Mouse (Mus musculus): ENCODE data around the gene Primpol.
"Not testable (repeated sequence)": the region's sequence is repeated elsewhere in the genome, so short reads cannot be mapped to it uniquely, and the experiment has no call there.

Primpol gene

DNA sequence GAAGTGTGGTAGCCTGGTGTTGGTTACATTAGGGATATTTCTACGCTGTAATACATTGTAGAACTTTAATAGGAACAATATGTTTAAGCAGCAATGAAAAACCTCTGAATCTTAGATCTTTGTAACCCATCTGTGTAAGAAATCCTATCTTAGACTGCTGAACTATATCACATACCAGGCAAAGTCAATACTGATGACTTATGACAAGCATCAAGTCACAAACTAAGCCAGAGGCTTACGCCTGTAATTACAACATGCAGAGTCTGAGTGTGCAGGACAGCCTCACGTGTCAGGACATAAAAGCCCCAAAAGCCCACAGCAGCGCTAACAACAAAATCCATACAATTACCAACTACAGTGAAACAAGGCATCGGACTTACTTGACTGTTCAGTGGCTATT lies 13.4 kb downstream of the Primpol start:
- in situ Hi-C loops (cut with MboI, MseI): no loop called here

DNA sequence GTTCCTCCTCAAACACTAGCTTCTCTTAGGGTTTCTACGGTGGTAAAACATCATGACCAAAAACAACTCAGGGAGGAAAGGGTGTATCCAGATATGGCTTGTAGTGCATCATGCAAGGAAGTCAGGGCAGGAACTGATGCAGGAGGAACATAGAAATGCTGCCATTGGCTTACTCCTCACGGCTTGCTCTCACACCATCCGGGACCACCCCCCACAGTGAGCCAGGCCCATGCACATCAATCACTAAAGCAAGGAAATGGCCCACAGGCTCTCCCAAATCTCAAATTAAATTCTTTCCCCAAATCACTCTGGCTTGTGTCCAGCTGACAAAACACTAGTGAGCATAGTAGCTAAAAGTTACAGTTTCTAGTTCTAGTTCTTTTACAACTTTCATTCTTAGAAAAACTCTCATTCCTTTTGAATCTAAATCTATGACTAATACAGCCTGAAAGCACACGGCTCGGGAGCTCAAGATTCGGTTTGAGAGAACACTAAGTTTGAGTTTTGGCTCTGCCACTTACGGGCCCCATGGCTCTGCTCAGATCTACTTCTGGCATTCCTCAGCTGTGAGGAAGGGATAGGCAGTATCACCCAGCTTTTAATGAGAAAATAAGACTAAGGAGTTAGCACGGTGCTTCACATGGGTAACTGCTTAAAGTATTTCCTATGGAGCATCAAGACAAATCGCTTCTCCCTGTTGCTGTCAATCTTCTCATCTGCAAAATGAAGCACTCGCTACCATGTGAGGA lies 15.9 kb downstream of the Primpol start:
- in situ Hi-C loops (cut with MboI, MseI): no loop called here

DNA sequence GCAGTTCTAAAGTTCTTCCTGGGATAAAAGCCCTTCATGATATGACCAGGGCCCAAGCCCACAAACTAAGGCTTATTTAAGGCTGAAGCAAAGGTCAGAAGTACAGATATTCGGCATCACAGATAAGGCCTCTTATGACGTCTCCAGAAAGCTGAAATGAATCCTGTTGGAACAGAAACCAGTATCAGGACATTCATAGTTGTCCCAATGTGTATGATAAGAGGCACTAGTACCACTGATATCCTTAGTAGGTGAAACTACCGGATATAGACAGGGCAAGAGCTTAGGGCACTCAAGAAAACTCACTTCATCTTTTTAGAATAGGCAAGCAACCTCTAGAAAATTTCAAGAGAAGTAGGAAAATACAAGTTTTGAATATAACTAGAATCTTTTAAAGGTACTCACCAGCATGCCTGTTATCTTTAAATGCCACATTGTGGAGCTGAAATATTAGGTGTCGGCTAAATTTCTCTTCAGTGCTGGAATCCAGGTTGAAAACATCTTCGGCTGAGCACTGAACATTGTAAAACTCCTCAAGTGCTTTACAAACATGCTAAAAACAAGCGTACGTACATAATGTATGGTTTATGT lies 17.6 kb downstream of the Primpol start:
- in situ Hi-C loops (cut with MboI, MseI): no loop called here

DNA sequence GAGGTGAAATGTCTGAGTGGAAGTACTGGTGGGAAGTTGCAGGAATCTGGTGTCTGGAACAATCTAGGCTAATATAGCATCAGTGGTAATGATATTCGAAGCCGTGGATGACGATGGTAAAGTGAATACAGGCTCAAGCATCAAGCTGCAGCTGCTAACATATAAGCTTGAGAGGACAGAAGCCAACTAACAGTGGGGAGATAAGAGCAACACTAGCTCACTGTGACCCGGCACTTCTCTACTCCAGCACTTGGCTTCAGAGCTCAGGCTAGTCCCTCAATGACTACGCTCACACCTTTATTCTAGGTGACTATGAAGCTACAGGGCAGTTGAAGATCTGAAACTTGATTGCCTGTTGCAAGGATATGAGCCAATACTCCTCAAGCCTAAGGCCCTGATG lies 18.3 kb downstream of the Primpol start:
- in situ Hi-C loops (cut with MboI, MseI): no loop called here

DNA sequence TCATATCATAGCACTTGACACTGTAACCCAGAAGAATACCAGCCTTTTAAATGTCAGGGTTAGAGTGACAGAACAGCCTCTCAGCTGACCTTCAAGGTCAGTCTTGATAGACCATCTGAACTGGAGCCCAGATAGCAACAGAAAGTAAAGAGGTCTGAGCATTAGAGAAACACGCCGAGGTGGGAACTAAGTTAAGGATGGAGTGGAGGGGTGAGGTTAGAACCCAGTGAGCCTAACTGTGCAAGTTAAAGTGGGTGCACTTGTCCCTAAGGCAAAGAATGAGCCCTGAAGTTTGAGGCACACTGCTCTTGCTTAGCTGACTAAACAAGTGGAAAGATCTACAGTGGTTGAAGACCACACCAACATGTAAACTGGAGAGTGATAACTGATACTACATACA lies 18.9 kb downstream of the Primpol start:
- in situ Hi-C loops (cut with MboI, MseI): no loop called here

DNA sequence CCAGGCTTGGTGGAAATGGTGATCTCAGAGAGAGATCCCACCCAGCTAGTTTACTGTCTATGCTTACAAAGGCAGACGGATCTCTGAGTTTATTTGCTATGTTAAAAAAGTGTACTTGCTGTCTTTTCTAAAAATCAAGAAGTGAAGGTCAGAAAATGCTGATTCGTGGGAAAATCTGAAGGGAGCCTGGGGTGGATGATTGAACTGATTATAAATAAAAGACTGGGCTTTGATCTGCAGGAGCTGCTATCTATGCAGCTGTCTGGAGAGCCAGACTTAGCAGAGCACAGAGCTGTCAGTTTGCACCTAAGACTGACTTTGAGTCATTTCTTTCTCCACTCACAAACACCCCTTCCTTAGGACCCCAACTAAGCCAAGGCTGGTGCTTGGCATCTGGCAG lies 19.6 kb downstream of the Primpol start:
- in situ Hi-C loops (cut with MboI, MseI): no loop called here

DNA sequence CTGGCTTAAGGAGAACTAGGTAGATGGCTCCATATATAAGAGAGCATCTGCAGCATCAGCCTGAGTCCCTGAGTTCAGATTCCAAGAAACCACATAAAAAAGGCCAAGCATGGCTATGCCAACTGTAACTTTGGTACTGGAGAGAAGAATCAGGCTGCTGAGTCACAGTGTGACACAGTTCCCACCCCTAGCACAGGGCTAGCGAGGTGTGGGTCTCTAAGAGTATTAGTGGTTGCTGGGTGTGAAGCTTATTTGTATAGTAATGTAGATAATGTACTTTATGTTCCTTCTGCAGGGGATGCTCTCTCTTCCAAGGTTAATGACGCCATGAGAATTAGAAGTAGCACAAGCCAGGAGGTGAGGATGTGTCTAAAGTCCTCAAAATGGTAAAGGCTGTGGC lies 20.5 kb downstream of the Primpol start:
- in situ Hi-C loops (cut with MboI, MseI): no loop called here

DNA sequence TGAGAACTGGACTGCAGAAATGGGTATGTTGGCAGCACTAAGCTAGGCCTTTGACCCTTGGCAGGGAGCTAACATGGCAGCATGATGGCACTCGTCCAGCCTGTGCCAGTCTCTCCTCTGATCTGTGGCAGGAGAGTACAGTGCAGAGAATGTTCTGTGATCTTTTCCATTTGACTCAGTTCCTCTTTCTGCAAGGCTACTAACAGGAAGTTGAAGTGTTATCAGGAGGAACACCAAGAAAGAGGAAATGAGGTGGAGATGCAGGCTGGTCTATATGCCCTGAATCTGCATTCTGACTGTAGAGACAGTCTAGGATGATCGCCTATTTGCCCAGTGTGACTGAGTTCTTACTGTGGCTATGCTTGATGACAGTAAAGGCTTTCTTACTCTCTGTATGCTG lies 21.4 kb downstream of the Primpol start:
- in situ Hi-C loops (cut with MboI, MseI): no loop called here

DNA sequence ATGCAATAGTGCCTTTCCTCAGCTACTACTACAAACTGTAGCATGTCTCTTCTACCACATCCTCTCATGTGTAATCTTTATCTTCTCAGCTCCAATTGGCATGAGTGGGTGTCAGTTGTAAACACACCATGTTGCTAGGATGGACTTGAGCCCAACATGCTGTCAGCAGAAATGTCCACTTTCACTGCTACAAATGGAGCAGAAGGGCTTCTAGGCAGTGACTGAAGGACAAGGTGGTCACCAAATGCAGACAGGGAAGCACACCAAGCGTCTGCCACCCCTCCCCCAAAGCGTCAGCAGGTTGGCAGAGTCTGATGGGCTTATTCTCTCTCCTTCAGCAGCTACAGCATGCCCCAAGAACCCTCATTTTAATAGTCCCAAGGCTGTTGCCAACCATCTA lies 23.2 kb downstream of the Primpol start:
- in situ Hi-C loops (cut with MboI, MseI): no loop called here

DNA sequence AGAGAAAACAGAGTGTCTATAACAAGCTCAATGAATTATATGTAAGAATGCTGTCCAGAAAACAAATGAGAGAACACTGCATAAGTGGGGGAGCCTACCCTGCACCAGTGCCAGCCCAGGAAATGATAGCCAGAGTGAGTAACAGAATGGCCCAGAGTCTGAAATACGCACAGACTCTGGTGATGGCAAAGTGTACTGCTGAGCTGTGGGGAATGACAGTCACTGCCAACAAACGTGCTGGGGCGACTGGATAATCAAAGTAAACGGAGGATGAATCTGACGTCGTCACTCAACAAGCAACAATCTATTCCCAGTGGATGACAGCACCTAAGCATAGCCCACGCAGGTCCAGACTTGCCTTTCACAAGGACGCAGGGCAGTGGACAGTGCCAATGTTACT lies 23.9 kb downstream of the Primpol start:
- in situ Hi-C loops (cut with MboI, MseI): no loop called here

DNA sequence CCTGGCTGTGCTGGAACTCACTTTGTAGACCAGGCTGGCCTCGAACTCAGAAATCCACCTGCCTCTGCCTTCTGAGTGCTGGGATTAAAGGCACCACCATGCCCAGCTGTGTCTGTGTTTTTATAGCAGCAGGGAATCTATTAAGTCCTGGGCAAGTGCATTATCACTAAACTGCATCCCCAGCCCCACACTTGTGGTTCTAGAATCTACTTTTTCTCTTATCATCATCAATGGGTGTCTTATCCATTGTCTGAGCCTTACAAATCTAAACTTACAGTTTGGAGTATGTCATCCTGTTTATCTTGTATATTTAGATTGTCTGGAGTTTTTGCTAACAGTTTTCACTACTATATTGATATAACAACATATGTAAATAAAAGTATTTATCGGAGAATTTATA lies 28.3 kb downstream of the Primpol start:
- in situ Hi-C loops (cut with MboI, MseI): no loop called here

DNA sequence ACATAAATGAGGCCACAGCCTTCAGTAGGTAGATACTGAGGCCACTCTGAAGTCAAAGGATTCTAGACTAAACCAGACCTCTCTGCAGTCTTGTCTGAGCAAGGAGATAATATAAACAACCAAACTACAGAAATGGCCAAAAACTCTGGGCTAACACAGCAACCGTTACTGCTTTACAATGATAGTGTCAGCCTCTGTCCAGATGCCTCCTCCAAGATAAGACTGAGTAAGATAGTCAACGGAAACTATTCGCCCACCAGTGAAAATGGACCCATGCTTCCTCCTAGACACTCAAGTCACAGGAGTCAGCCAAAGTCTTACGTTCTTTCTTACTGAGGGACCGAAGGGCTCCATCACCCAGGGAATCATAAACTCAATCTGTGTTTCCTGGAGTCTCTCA lies 29.1 kb downstream of the Primpol start:
- in situ Hi-C loops (cut with MboI, MseI): no loop called here

DNA sequence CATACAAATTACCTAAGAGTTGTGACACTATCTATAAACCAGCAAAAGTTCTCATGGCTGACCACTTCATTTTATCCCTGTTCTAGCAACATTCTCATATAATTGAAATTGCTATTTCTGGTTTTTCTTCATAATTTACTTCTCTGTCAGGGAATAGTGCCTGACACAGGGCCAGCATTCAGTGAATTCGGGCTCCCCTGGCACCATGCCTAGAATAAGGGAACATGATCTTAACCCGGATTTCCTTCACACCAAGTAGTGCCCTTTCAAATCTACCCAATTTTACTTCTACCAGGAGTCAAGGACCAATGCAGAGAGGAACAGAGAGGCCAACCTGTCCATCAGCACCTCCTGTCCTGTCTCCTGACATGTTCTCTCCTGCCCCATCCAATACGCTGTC lies 31.4 kb downstream of the Primpol start:
- in situ Hi-C loops (cut with MboI, MseI): no loop called here

DNA sequence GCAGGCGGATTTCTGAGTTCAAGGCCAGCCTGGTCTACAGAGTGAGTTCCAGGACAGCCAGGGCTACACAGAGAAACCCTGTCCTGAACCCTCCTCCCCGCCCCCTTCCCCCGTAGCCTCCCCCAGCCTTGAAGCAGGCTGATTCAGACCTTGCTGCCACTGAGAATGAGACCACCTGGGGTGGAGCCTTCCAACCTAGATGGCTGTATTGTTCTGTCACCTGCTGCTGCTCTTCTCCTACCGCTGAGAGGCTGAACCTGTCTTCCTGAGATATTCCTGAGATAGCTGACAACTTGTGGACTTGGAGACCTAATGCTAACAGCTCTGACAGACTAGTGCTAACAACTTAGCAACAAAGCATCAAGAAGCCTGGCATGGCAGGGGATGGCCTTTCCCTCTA lies 32.7 kb downstream of the Primpol start:
- in situ Hi-C loops (cut with MboI, MseI): not testable (repeated sequence)

DNA sequence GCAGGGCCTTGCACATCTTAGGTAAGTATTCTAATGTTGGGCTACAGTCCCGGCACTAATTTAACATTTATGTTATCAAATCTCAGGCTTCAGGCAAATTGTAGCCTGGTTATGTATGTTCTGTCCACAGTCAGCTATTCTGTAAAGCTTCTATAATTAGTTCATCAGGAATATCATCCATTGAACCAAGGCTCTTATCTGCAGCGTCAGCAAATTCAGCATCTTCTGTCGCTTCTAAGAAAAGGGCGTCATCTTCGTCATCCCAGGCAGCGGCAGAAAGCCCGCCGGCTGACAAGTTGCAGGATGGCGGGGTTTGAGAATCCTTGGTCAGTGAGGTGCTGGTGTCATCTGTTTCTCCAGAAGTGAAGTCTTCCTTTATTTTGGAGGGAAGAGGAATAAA lies 38.2 kb downstream of the Primpol start:
- in situ Hi-C loops (cut with MboI, MseI): no loop called here

DNA sequence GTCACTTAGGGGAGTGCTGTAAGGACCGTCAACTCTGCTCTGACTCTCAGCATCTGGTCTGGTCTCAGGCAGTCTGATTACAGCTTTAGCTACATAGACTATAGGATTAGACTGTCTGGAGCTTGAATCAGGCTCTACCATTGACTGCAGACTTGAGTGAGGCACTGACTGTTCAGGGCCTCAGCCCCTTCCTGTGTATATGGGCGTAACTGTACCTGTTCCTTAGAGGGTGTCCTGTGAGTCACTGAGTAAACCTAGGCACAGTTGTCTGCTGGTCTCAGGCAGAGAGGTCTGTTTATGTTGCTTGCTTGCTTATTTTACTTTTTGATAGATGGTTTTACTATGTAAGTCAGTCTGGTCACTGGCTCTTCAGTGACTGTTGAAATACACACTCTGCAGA lies 43.0 kb downstream of the Primpol start:
- in situ Hi-C loops (cut with MboI, MseI): no loop called here

DNA sequence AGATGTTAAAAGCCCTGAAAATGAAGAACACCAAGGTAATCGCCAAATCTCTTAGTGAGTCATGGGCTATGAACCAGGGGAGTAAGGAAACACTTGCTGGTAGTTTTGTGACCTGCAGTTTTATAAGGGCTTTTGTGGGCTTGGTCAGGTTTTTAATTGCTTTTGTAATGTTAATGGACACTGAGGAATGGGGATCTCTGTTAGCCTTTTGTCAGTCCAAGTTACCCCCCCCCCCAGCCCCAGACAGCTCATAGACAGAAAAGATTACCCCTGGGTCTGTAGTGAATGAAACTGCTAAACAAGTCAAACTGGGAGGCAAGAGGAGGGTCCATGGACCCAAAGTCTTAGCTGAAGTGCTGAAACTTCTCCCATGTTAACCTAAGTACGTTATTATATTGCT lies 43.6 kb downstream of the Primpol start:
- in situ Hi-C loops (cut with MboI, MseI): no loop called here

DNA sequence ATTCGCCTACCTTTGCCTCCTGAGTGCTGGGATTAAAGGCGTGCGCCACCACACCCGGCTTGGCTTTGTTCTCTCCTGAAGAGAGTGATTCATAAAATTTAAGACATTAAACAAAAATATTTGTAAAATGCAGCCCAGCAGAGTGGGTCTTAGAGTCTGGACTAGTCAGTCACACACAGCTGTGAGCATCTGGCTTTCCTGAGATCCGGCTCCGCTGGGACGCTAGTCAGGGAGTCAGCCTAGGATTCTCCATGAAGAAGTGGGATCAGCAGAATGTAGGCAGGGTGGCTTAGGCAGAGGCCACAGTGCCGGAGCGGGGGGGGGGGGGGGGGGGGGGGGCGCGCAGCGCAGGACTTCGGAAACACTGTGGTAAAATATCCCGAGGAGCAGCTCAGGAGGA lies 46.3 kb downstream of the Primpol start:
- in situ Hi-C loops (cut with MboI, MseI): no loop called here

DNA sequence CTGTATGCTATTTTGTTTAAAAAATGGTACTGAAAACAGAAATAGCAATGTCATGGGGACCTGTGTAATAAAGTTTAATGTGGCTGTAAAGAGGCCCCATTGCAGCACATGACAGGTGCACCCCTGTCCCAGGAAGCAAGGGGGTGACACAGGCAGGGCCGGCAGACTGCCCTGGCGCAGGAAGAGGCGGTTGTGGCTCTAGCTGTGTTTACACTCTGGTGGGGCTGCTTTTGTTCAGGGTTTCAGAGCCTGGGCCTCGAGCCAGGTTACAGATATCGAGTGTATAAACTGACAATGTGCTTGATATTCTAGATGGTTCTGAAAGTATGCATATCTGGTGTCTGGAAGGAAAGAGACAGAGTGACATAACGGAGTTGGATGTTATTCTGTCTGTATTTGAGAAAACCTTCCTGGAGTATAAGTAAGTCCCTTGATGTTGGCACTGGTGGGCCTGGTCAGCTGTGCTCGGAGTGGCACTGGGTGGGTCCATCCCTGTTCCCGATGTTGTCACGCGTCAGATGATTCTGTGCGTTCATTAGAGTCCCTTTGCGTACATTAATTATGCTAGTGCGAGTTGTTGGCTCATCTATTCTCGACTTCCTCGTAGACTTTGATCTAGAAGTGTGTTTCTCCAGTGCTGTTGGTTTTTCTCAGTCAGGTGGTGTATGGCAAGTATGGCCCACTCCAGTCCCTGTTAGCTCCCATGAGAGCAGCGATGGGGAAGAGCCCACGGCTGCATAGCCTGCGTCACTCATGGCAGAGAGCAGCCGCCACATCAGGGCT lies 47.2 kb downstream of the Primpol start:
- in situ Hi-C loops (cut with MboI, MseI): no loop called here

DNA sequence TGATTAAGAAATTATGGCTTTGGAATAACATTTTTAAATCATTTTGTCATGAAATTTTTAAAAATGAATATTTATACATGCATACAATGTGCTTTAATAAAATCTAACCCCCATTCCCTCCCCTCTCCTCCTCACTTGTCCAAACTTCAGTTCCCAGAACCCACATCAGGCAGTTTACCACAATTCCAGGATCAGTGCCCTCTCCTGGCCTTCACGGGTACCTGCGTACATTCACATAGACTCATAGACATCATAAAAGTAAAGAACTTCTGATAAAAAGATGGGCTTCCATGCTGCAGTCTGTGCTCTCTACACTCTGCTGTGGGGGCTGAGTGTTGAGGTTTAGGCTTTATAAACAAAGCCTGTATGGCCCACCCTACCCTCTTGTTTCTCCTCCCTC lies 48.1 kb downstream of the Primpol start:
- in situ Hi-C loops (cut with MboI, MseI): no loop called here

DNA sequence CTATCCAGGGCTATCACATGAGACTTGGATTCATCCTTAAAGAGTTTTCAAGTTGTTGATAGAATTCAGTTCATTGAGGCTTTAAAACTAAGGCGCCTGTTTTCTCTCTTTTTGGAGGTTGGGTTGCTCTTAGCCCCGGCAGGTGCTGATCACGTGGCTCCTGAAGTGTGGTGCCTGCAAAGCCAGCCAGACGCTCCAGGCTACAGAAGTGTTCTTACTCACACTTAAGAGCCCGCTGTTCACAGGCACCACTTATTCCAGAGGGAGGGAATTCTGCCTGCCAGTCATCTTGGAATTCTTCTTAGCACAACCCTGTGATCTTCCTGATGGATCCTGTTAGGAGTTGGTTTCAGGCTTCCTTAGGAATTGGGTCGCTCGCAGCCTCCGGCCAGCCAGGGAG lies 49.1 kb downstream of the Primpol start:
- in situ Hi-C loops (cut with MboI, MseI): no loop called here

DNA sequence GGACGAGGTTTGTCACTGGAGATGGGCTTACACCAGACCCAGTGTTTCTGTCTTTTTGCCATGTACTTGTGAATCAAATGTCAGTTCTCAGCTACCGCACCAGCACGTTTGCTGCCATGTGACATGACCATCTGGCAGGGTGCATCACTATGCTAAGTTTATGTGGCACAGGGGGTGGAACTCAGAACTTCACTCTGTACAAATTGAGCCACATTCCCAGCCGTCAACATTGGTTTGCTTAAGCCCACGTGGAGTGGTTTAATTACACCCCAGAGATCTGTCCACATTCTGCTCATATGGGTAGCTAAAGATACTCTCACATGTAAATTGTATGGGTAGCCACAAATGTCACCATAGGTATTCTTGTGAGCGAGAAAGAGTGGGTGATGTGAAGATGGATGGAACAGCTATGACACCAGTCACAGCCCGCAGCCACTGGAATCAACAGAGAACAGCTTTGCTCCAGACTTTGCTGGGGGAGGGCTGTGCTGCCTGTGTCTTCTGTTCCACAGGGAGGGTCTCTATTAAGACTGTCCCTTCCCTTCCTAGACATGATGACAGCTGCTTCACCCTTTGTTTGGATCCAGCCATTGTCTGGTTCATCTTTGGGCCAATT lies 50.0 kb downstream of the Primpol start:
- in situ Hi-C loops (cut with MboI, MseI): no loop called here

DNA sequence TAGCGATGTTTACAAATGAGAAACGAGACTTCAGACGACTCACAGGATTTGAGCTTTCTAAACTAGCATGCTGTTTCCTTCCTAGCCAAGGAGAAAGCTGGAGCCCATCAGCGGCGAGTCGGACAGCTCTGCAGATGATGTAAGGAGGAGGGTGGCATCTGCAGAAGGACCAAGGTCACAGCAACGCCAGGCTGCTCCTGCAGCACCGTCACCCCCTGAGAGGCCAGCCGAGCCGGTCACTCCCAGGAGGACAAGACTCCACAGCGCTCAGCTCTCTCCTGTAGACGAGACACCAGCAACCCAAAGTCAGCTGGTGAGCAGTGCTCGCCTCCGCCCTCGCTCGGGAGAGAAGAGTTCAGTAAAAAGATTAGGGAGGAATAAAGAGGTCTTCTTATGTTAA lies 54.7 kb downstream of the Primpol start:
- in situ Hi-C loops (cut with MboI, MseI): loop anchor here (5.0 kb wide), 1 partner anchor 390 kb away; no protein-coding TSS in a partner anchor
